In the genomic region with DNA sequence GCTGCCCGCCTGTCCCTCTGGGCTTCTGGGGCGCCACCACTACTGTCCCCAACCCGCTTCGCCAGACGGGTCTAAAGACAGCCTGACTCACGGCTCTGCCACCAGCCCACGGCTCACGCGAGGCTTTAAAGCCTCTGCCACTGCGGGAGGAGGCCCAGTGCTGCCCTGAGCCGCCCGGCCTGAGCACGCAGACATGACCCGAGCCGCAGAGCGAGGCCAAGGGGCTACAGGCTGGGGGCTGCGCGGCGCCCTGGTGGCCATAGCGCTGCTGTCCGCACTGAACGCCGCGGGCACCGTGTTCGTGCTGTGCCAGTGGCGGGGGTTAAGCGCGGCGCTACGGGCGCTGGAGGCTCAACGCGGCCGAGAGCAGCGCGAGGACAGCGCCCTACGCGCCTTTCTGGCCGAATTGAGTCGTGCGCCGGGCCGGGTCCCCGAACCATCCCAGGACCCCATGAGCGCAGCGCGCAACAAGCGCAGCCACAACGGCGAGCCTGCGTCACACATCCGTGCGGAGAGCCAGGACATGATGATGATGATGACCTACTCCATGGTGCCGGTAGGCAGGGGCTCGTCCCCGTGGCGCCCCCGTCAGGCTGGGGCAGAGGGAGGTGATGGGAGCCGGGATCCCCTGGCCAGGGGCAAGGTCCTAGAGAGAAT, we compare ENCODE assay signal across 9 mouse cellular contexts. TPM values are rescaled to one million over a fixed set of nuclear protein-coding genes. Genes with fewer than 3 reads are reported as not detected.
DNase-seq lines count a peak whose midpoint lies in the region; ATAC-seq and TF ChIP-seq lines count a peak whose summit lies in the region.
"Had no signal": no experiment of that assay in that cellular context is flagged by ENCODE, and none has a peak within 500 bp of the region (broad histone marks: within the 10 kb centered on the region; RNA-seq: fewer than 3 reads in every experiment).

TSS of gene Gldn (plus strand) at position 156 of the 657 bp plus-strand sequence.

- no peak within 1 kb of the TSS for H3K27ac ChIP-seq in heart, embryonic 10.5 days
- H3K27ac ChIP-seq in embryonic facial prominence, embryonic 10.5 days (replicated peaks): peak within 1 kb of the TSS; percentile 78
- no peak within 1 kb of the TSS for H3K27ac ChIP-seq in hindbrain, postnatal 0 days
- no peak within 1 kb of the TSS for H3K27ac ChIP-seq in midbrain, embryonic 15.5 days

- TF ChIP-seq CTCF in hindbrain, postnatal 0 days (IDR thresholded peaks at IDR 0.05; ENCODE audit: low read depth): peak; percentile 41

- ATAC-seq in hindbrain, postnatal 0 days: peak; percentile 81
- peak; percentile 78 for ATAC-seq in midbrain, embryonic 15.5 days (replicated peaks)
- no peak for ATAC-seq in activated CD4-positive, CD25-positive, alpha-beta regulatory T cell, adult 4 months

- H3K9ac ChIP-seq in hindbrain, postnatal 0 days (replicated peaks; ENCODE audit: low read length): peak within 1 kb of the TSS; percentile 63
- peak within 1 kb of the TSS; percentile 53 for H3K9ac ChIP-seq in midbrain, embryonic 15.5 days

- H3K4me3 ChIP-seq in heart, embryonic 10.5 days: peak within 1 kb of the TSS; percentile 56
- H3K4me3 ChIP-seq in embryonic facial prominence, embryonic 10.5 days: peak within 1 kb of the TSS; percentile 64
- peak within 1 kb of the TSS; percentile 47 for H3K4me3 ChIP-seq in hindbrain, postnatal 0 days (ENCODE audit: low read length)
- H3K4me3 ChIP-seq in midbrain, embryonic 15.5 days: peak within 1 kb of the TSS; percentile 51

- H3K4me1 ChIP-seq in heart, embryonic 10.5 days: peaks cover 9% of the 10 kb centered on the region
- H3K4me1 ChIP-seq in embryonic facial prominence, embryonic 10.5 days: peaks cover 19% of the 10 kb centered on the region
- H3K4me1 ChIP-seq in hindbrain, postnatal 0 days (ENCODE audit: insufficient read depth, low read length): no peaks in the 10 kb centered on the region
- H3K4me1 ChIP-seq in midbrain, embryonic 15.5 days: peaks cover 7% of the 10 kb centered on the region

- H3K4me2 ChIP-seq in hindbrain, postnatal 0 days (ENCODE audit: low read depth, low read length): peak within 1 kb of the TSS; percentile 90
- H3K4me2 ChIP-seq in midbrain, embryonic 15.5 days: peak within 1 kb of the TSS; percentile 97

- H3K9me3 ChIP-seq in heart, embryonic 10.5 days: no peaks in the 10 kb centered on the region
- no peaks in the 10 kb centered on the region for H3K9me3 ChIP-seq in embryonic facial prominence, embryonic 10.5 days
- H3K9me3 ChIP-seq in hindbrain, postnatal 0 days (ENCODE audit: low read length): no peaks in the 10 kb centered on the region
- no peaks in the 10 kb centered on the region for H3K9me3 ChIP-seq in midbrain, embryonic 15.5 days

- no peaks in the 10 kb centered on the region for H3K36me3 ChIP-seq in heart, embryonic 10.5 days
- H3K36me3 ChIP-seq in embryonic facial prominence, embryonic 10.5 days (replicated peaks): no peaks in the 10 kb centered on the region
- H3K36me3 ChIP-seq in hindbrain, postnatal 0 days (ENCODE audit: insufficient read depth, low read length): no peaks in the 10 kb centered on the region
- H3K36me3 ChIP-seq in midbrain, embryonic 15.5 days (replicated peaks): no peaks in the 10 kb centered on the region

- 4% methylated on average over 61 of the region's 61 CpGs for WGBS in heart, embryonic 10.5 days
- WGBS in embryonic facial prominence, embryonic 10.5 days: 3% methylated on average over 61 of the region's 61 CpGs
- WGBS in hindbrain, postnatal 0 days: 2% methylated on average over 61 of the region's 61 CpGs
- 3% methylated on average over 61 of the region's 61 CpGs for WGBS in midbrain, embryonic 15.5 days

- DNase-seq in heart, embryonic 10.5 days (ENCODE audit: low spot score): no peak
- no peak for DNase-seq in heart, adult 18-20 months
- DNase-seq in ES-CJ7 (ENCODE audit: low read depth, low spot score): peak; percentile 29
- DNase-seq in embryonic facial prominence, embryonic 10.5 days (ENCODE audit: low spot score): peak; percentile 67
- DNase-seq in hindbrain, postnatal 0 days (ENCODE audit: low spot score): peak; percentile 33
- DNase-seq in thymus, postnatal 14 days: no peak

- H3K27me3 ChIP-seq in heart, embryonic 10.5 days (ENCODE audit: insufficient read depth, poor library complexity, severe bottlenecking): peaks cover 49% of the 10 kb centered on the region
- peaks cover 44% of the 10 kb centered on the region for H3K27me3 ChIP-seq in embryonic facial prominence, embryonic 10.5 days (replicated peaks; ENCODE audit: low read depth, poor library complexity, severe bottlenecking)
- 0 out of 2 replicates have a peak, but pooled peaks cover 4% of the 10 kb centered on the region for H3K27me3 ChIP-seq in hindbrain, postnatal 0 days (ENCODE audit: insufficient read depth, low read length)
- peaks cover 4% of the 10 kb centered on the region; the same call in 1 of the 2 replicates for H3K27me3 ChIP-seq in midbrain, embryonic 15.5 days (replicated peaks)

RNA-seq across cellular contexts. Expression of gene Gldn, which starts in this region (rescaled TPM):
- 0.10 TPM in 1 of 2 replicates, not detected in the other for polyA plus RNA-seq in heart, embryonic 10.5 days (2016; fragmentation: Nextera tagmentation; extraction: Ambion mirVana)
- total RNA-seq in heart, adult 18-20 months (2021): under 1 TPM in 1 of 2 experiments, not detected in 1; 0.33 TPM
- 0.28 and 0.34 TPM in 2 replicates for polyA plus RNA-seq in embryonic facial prominence, embryonic 10.5 days (2016; fragmentation: Nextera tagmentation; extraction: Ambion mirVana)
- 0.21 and 1.7 TPM in 2 replicates for total RNA-seq in hindbrain, postnatal 0 days (2014; rRNA removed)
- 0.72 and 0.78 TPM in 2 replicates for polyA plus RNA-seq in hindbrain, postnatal 0 days (2015; fragmentation: Nextera tagmentation; extraction: Ambion mirVana)
- 0.17 and 0.18 TPM in 2 replicates for polyA plus RNA-seq in midbrain, embryonic 15.5 days (2015; fragmentation: Nextera tagmentation; extraction: Ambion mirVana)
- polyA plus RNA-seq in activated CD4-positive, CD25-positive, alpha-beta regulatory T cell, adult 4 months (2017; shearing (Covaris generic)): under 1 TPM in 1 of 2 experiments, not detected in 1; 0.09 TPM
- total RNA-seq: CH12.LX had no signal

Comparison
In these comparisons a context has a peak if more than half of its experiments do, and no peak if none do; other contexts are left out.
1. Peak in DNase-seq, H3K4me3 ChIP-seq and H3K27ac ChIP-seq in embryonic facial prominence, embryonic 10.5 days; RNA of the gene not detected or under 1 TPM.
2. Peak in ATAC-seq, H3K4me3 ChIP-seq, H3K9ac ChIP-seq and H3K4me2 ChIP-seq in midbrain, embryonic 15.5 days; RNA of the gene not detected or under 1 TPM.
3. DNase-seq: peak in ES-CJ7 (single experiment) and hindbrain, postnatal 0 days (single experiment); none in heart, embryonic 10.5 days (single experiment), heart, adult 18-20 months (0 of 2) and thymus, postnatal 14 days (single experiment).
4. Peak in every context shown above with its lines, with median percentiles within 50 percentile points of each other: H3K4me3 ChIP-seq.